Mouse (Mus musculus) cerebellum, postnatal 10 days (tissue): ENCODE measurements at regions not wholly inside any gene's neighbourhood (a gene's known extent, or its start where the extent isn't known, plus 50 kb on each side); places are given as distances from the start of the nearest gene placed in this dataset.

Source experiments
- DNase-seq, 2 experiments: peaks; one replicate each; pipeline ENCODE4 v3.0.0; 2021; ENCODE audit warnings: mixed read lengths in 2 of 2

DNA sequence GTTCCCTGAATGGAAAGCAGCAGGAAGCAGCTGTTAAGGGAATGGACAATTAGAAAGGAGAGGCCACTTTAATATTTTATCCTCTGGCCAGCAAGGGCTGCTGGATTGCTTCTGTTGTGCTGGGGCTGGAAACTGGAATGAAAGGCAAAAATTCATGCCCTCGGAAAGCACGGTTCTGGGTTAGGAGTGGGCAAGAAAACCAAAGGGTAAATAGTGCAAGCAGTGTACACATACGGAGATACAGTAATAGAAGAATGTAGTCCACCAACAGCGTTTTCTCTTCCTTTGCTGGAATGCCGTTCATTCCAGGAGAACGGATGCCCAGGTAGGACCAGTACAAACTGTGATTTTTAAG, 50.8 kb upstream of the Zfr start:
- no peak for DNase-seq

DNA sequence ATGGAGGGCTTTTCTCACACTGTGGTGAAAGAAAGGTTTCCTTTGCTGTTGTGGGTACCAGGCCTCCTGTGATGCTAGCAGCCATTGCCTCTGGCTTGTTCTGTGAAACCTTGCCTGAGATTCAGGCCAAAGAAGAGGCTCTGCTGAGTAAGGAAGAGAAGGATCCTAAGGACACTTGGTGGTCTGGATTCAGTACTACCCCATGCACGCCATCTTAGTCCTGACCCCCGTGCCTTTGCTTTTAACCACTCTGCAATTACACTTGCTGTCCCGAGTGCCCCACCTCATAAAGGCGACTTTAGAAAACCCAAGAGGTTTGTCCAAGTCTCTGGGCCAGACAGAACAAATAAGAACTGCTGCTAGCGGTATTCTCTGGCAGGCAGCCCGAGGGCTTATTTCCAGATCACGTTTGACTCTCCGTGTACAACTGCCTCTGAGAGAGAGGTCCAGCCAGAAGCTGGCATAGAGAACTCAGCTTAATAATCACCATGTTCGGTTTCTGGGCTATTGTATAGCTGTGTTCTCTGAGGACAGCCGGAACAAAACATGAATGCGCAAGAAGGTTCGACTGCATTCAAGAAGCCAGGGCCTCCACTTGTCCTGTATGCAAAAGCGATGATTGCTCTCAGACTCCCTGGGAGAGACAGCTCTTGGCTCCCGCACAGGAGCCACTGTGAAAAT, 51.3 kb upstream of the Zfr start:
- DNase-seq = peak; percentile 89 to 91

GRCm38 (mm10) chr15:12054870-12055269, 58.1 kb upstream of the Sub1 start:
- no peak for DNase-seq

- no peak for DNase-seq
Observed at GRCm38 (mm10) chr15:12053610-12054009, 56.8 kb upstream of the Sub1 start.

GRCm38 (mm10) chr15:12048965-12049364, 52.2 kb upstream of the Sub1 start:
- no peak for DNase-seq

GRCm38 (mm10) chr15:12048214-12048507, 51.4 kb upstream of the Sub1 start:
- no peak for DNase-seq

DNA sequence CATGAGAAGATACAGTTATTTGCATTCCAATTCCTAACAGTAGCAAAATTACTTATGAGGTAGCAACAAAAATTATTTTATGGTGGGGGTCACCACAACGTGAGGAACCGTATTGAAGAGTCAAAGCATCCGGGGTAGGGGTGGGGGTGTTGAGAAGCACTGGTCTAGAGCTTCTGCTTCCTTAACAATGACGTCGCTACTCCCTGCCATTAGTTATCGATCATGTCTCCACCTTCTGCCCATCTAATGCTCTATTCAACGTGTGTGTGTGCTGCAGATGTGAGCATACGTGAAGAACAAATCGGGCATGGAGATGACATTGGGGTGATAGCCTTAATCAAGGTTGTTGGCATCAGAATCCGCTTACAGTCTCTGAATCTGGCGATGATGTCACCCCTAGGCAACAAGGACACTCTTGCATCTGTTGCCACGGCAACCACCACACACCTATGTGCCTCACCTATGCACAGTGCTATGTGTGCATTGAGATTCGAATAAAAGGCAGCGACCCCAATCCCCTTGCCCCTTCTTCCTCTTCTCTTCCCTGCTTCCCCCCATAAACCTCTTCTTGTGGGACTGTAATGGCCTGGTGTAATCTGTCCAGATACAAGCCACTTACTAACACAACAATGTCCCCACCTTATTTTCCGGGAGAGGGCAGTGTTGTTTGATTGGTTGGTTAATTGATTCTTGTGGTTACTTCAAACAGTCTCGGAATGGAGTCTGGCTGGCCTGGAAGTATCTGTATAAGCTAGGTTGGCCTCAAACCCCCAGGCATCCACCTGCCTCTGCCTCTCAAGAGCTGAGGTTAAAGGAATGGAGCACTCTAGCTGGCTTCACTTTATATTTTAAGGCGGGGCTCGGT, 50.8 kb upstream of the Sub1 start:
- no peak for DNase-seq
